Mouse (Mus musculus) heart, postnatal 0 days (tissue): Measurements from ENCODE around the gene Hrh1.

Experiments used
- CTCF ChIP-seq: IDR thresholded peaks from 2 replicates; pipeline ENCODE4 v1.5.1; 2016; ENCODE audit warnings: antibody characterized with exemption, control low read depth, low read depth
- EP300 ChIP-seq: IDR thresholded peaks from 2 replicates; pipeline ENCODE4 v1.6.1; 2016; ENCODE audit warnings: antibody characterized with exemption, low read depth

DNA sequence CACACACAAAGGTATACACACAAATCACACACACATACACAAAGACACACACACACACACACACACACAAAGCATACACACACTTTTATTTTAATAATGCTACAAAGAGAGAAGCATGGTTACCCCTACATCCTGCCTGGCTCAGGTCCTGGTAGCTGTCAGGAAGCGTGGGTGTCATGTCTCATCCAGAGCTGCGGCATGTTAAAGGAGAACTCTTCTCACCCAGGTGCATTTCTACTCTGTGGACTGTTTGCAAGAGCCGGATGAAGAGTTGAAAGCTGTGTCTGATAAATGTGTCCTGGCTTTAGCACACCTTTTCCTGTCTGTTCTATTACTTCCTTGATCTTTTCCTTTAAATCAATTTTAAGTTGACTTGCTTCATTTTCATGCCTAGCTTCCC lies 47.2 kb downstream of the Hrh1 start:
- TF ChIP-seq CTCF: no peak
- TF ChIP-seq EP300: no peak
